Comparison of ENCODE assay signal across 28 mouse cellular contexts in the genomic region with DNA sequence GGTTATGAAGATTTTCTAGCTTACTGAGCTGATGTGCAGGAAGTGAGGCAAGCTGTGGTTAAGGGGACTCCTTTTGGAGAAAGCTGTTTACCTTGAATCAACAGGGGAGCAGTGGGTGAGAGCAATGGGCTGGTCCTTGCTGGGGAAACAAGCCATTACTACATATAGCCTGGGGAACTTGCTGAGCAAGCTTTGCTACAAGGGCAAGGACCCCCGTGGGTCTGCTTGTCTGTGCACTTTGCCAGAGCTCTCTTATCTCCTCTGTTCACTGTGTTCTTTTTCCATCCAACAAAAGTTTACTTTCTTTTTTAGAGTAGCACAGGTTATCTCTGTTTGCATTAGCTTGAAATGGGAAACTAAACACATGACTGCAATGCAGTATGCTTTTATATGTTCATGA.
"Had no signal": no experiment of that assay in that cellular context is flagged by ENCODE, and none has a peak within 500 bp of the region (broad histone marks: within the 10 kb centered on the region; RNA-seq: fewer than 3 reads in every experiment).

No protein-coding gene starts in this region.

- H3K4me2 ChIP-seq: embryonic facial prominence, embryonic 12.5 days; embryonic facial prominence, embryonic 13.5 days; embryonic facial prominence, embryonic 15.5 days; forebrain, embryonic 12.5 days; forebrain, embryonic 13.5 days; forebrain, embryonic 15.5 days had no signal

- ATAC-seq: forebrain, embryonic 13.5 days; forebrain, embryonic 14.5 days; forebrain, embryonic 15.5 days; forebrain, embryonic 16.5 days; forebrain, postnatal 0 days had no signal

- H3K4me3 ChIP-seq: embryonic facial prominence, embryonic 10.5 days; embryonic facial prominence, embryonic 12.5 days; embryonic facial prominence, embryonic 13.5 days; embryonic facial prominence, embryonic 15.5 days; erythroblast, embryonic 14.5 days; forebrain, embryonic 12.5 days; forebrain, embryonic 13.5 days; forebrain, embryonic 15.5 days; gastrocnemius, adult 2 months had no signal

- H3K9ac ChIP-seq: embryonic facial prominence, embryonic 12.5 days; embryonic facial prominence, embryonic 13.5 days; embryonic facial prominence, embryonic 15.5 days; forebrain, embryonic 12.5 days; forebrain, embryonic 13.5 days; forebrain, embryonic 15.5 days; forebrain, postnatal 0 days had no signal

- H3K36me3 ChIP-seq: embryonic facial prominence, embryonic 10.5 days; embryonic facial prominence, embryonic 12.5 days; embryonic facial prominence, embryonic 13.5 days; embryonic facial prominence, embryonic 15.5 days; forebrain, embryonic 12.5 days; forebrain, embryonic 15.5 days had no signal

- H3K27me3 ChIP-seq: embryonic facial prominence, embryonic 12.5 days; embryonic facial prominence, embryonic 13.5 days; embryonic facial prominence, embryonic 15.5 days; forebrain, embryonic 12.5 days; forebrain, embryonic 13.5 days; forebrain, embryonic 15.5 days had no signal

- H3K9me3 ChIP-seq: embryonic facial prominence, embryonic 10.5 days; embryonic facial prominence, embryonic 12.5 days; embryonic facial prominence, embryonic 13.5 days; embryonic facial prominence, embryonic 15.5 days; forebrain, embryonic 12.5 days; forebrain, embryonic 13.5 days; forebrain, embryonic 15.5 days had no signal

- DNase-seq: cerebellum, adult 18-20 months; cerebellum, adult 2 months; cerebellum, adult 8-10 months; cerebellum, adult 9-10 months; cerebellum, adult 9-11 months; cerebellum, postnatal 10 days; cerebellum, postnatal 14 days; cerebellum, postnatal 25 days; cerebellum, postnatal 36 days; embryo, embryonic 11 days; forebrain, postnatal 0 days; gastrocnemius, adult 2 months; gastrocnemius, postnatal 10 days; gastrocnemius, postnatal 14 days; gastrocnemius, postnatal 25 days; gastrocnemius, postnatal 36 days; heart, adult 11 months; heart, adult 18-20 months had no signal

- H3K27ac ChIP-seq: embryonic facial prominence, embryonic 10.5 days; embryonic facial prominence, embryonic 12.5 days; embryonic facial prominence, embryonic 13.5 days; embryonic facial prominence, embryonic 15.5 days; forebrain, embryonic 12.5 days; forebrain, embryonic 13.5 days; forebrain, embryonic 15.5 days; gastrocnemius, adult 2 months had no signal

- H3K4me1 ChIP-seq: embryonic facial prominence, embryonic 10.5 days; embryonic facial prominence, embryonic 12.5 days; embryonic facial prominence, embryonic 13.5 days; embryonic facial prominence, embryonic 15.5 days; forebrain, embryonic 12.5 days; forebrain, embryonic 13.5 days; forebrain, embryonic 15.5 days had no signal
